Mouse (Mus musculus): ENCODE measurements around the gene Nell1.

DNA sequence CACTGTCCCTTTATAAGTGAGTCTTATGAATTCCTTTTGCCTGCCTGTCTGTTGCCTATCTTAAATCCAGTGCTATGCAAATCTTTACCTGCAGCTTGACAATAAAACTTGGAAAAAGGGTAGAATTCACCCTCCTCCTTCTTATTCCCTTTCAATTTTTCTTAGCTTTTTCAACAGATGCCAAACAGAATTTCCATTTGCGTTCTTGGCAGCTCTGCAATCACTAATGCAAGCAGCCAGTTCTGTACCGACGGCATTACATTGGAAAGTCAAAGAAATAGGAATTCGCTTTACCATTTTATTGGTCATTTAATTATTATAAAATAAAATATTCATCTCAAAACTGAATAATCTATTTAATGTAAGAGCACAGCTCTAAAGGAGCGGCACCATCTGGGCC lies 781.7 kb downstream of the Nell1 start:
- no peak for TF ChIP-seq POLR2A (IDR thresholded peaks at IDR 0.05; ENCODE audit: control insufficient read depth, low read depth, low read length)
- no peak for TF ChIP-seq CTCF (IDR thresholded peaks at IDR 0.05; ENCODE audit: control insufficient read depth, insufficient read depth, insufficient replicate concordance, low read depth, low read length)

Data from testis, adult 2 months (tissue).